Mouse (Mus musculus): Measurements from ENCODE around the gene Nudt19. TPM values are rescaled to one million over a fixed set of nuclear protein-coding genes. Genes with fewer than 3 reads are reported as not detected.

Gene Nudt19
- total RNA-seq, 2 experiments from 2014 or later, result 65.8 to 73.0 TPM

DNA sequence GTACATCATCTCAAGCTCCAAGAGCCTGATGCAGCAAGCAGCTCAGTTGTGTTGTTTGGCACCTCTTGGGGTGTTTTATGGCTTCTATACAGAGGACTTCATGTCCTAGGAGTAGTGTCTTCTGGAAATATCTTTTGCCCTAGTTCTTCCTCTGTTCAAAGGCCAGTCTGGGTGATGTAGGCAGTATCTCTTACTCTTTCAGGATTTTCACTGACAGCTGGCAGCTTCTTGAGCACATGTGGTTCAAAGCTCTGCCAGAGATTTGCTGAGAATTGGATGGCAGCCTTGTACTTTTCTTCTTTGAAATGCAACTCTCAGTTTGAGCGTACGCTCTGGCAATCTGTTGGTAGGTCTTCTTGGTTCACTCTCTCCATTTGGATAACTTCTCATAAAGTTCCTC, 58.6 kb downstream of the Nudt19 start:
- no peak for DNase-seq (ENCODE audit: extremely low spot score in 1 of 2, low spot score in 1 of 2)

Other genes with a start within 250 kb of the Nudt19 start
- gene Gpatch1, start 237.9 kb downstream of the Nudt19 start, total RNA-seq (2021), result 10 to 100 TPM; 24.2 to 24.4 TPM
- 1 to 10 TPM; 3.1 to 4.2 TPM for gene Rhpn2, start 222.1 kb downstream of the Nudt19 start, total RNA-seq (2021)
- 1 to 10 TPM; 5.3 to 6.9 TPM for gene Faap24, start 159.5 kb downstream of the Nudt19 start, total RNA-seq (2021)
- gene Cep89, start 159.3 kb downstream of the Nudt19 start, total RNA-seq (2021), result 10 to 100 TPM; 11.8 to 22.6 TPM
- gene Slc7a9, start 107.5 kb downstream of the Nudt19 start, total RNA-seq (2021), result not detected
- under 1 TPM; 0.39 to 0.89 TPM for gene Tdrd12, start 18.6 kb downstream of the Nudt19 start, total RNA-seq (2021)
- gene Rgs9bp, start 29.3 kb upstream of the Nudt19 start, total RNA-seq (2021), result under 1 TPM; 0.30 to 0.31 TPM
- gene Ankrd27, start 29.9 kb upstream of the Nudt19 start, total RNA-seq (2021), result 10 to 100 TPM; 31.6 to 40.0 TPM
- gene Pdcd5, start 91.2 kb upstream of the Nudt19 start, total RNA-seq (2021), result 10 to 100 TPM; 68.2 to 71.1 TPM
- gene Dpy19l3, start 198.2 kb upstream of the Nudt19 start, total RNA-seq (2021), result 10 to 100 TPM; 78.7 to 87.5 TPM
- 10 to 100 TPM; 30.7 to 31.3 TPM for gene Zfp507, start 246.7 kb upstream of the Nudt19 start, total RNA-seq (2021)

Measured in layer of hippocampus, postnatal 25 days (tissue).